Mouse (Mus musculus): ENCODE results near the gene Hist1h3a. TPM values are rescaled to one million over a fixed set of nuclear protein-coding genes. Genes with fewer than 3 reads are reported as not detected.
"Not testable (repeated sequence)": the region's sequence is repeated elsewhere in the genome, so short reads cannot be mapped to it uniquely, and the experiment has no call there.

The Hist1h3a gene
- total RNA-seq (2014; fragmentation: Nextera tagmentation) (261 and 263 TPM in 2 replicates), total RNA-seq (2017) (139 and 203 TPM in 2 replicates), polyA plus RNA-seq (2012) (5.3 and 8.2 TPM in 2 replicates)

- DNase-seq (ENCODE audit: low spot score) (peak; percentile 57), ATAC-seq (ENCODE audit: extremely low read depth, insufficient number of reproducible peaks, low FRiP score, poor library complexity, severe bottlenecking) (peak; percentile 36; the same call in 1 of the 2 replicates)
- H3K9me3 ChIP-seq (replicated peaks); H3K36me3 ChIP-seq (replicated peaks); H3K27me3 ChIP-seq (ENCODE audit: insufficient read depth, low read length): not testable (repeated sequence)
- TF ChIP-seq POLR2AphosphoS5 (IDR thresholded peaks at IDR 0.05; ENCODE audit: insufficient replicate concordance, low read depth, low read length) (peak; percentile 95), TAL1 (conservative IDR thresholded peaks at IDR 0.05; ENCODE audit: low read depth, low read length) (0 out of 2 replicates have a peak, but pooled peaks have one; percentile 13)
- Histone ChIP-seq H3K4me3 (ENCODE audit: low read depth, low read length) (peak within 1 kb of the TSS; percentile 68), H3K4me1 (ENCODE audit: insufficient read depth, low read depth, low read length) (peaks cover 54% of the 10 kb centered on the region)
These were observed at the start of gene Hist1h3a for GRCm38 (mm10) chr13:23761871-23762821. Gene Hist1h3a, minus strand, starts transcription at chr13:23762386.

GRCm38 (mm10) chr13:23806422-23807052 is 44.4 kb upstream of the Hist1h3a start, which contains the start of gene Slc17a2:
Gene Slc17a2, plus strand, starts transcription at chr13:23806993.
- DNase-seq (ENCODE audit: low spot score) (no peak), ATAC-seq (ENCODE audit: extremely low read depth, insufficient number of reproducible peaks, low FRiP score, poor library complexity, severe bottlenecking) (no peak)
- Histone ChIP-seq H3K4me1 (ENCODE audit: insufficient read depth, low read depth, low read length) (no peaks in the 10 kb centered on the region), H3K9me3 (replicated peaks) (no peaks in the 10 kb centered on the region), H3K27me3 (ENCODE audit: insufficient read depth, low read length) (peaks cover 11% of the 10 kb centered on the region), H3K36me3 (replicated peaks) (no peaks in the 10 kb centered on the region), H3K4me3 (ENCODE audit: low read depth, low read length) (no peak within 1 kb of the TSS)
- no peak for TF ChIP-seq CTCF (IDR thresholded peaks at IDR 0.05; ENCODE audit: low read depth, low read length)
- no peak for TF ChIP-seq GATA1 (IDR thresholded peaks at IDR 0.05; ENCODE audit: borderline replicate concordance, low read length)
- no peak for TF ChIP-seq POLR2AphosphoS5 (IDR thresholded peaks at IDR 0.05; ENCODE audit: insufficient replicate concordance, low read depth, low read length)
- no peak for TF ChIP-seq GATA2 (IDR thresholded peaks at IDR 0.05; ENCODE audit: borderline replicate concordance, low read depth, low read length)
- TF ChIP-seq TAL1 (conservative IDR thresholded peaks at IDR 0.05; ENCODE audit: low read depth, low read length) = no peak

- no peaks in the 10 kb centered on the region for H3K36me3 ChIP-seq (replicated peaks)
- DNase-seq (ENCODE audit: low spot score) (no peak), ATAC-seq (ENCODE audit: extremely low read depth, insufficient number of reproducible peaks, low FRiP score, poor library complexity, severe bottlenecking) (no peak)
- H3K4me1 ChIP-seq (ENCODE audit: insufficient read depth, low read depth, low read length) = no peaks in the 10 kb centered on the region
- H3K27me3 ChIP-seq (ENCODE audit: insufficient read depth, low read length) = peaks cover 11% of the 10 kb centered on the region
- TF ChIP-seq POLR2AphosphoS5 (IDR thresholded peaks at IDR 0.05; ENCODE audit: insufficient replicate concordance, low read depth, low read length) = no peak
- TF ChIP-seq CTCF (IDR thresholded peaks at IDR 0.05; ENCODE audit: low read depth, low read length) = no peak
- TF ChIP-seq GATA1 (IDR thresholded peaks at IDR 0.05; ENCODE audit: borderline replicate concordance, low read length) = no peak
- TF ChIP-seq TAL1 (conservative IDR thresholded peaks at IDR 0.05; ENCODE audit: low read depth, low read length) = no peak
- TF ChIP-seq GATA2 (IDR thresholded peaks at IDR 0.05; ENCODE audit: borderline replicate concordance, low read depth, low read length) = no peak
- no peak overlapping the region for H3K4me3 ChIP-seq (ENCODE audit: low read depth, low read length)
- H3K9me3 ChIP-seq (replicated peaks) = no peaks in the 10 kb centered on the region
These were observed 42.3 kb upstream of the Hist1h3a start for GRCm38 (mm10) chr13:23804532-23804931.

- no peak for TF ChIP-seq GATA1 (IDR thresholded peaks at IDR 0.05; ENCODE audit: borderline replicate concordance, low read length)
- no peak for TF ChIP-seq GATA2 (IDR thresholded peaks at IDR 0.05; ENCODE audit: borderline replicate concordance, low read depth, low read length)
- no peak for TF ChIP-seq POLR2AphosphoS5 (IDR thresholded peaks at IDR 0.05; ENCODE audit: insufficient replicate concordance, low read depth, low read length)
- TF ChIP-seq TAL1 (conservative IDR thresholded peaks at IDR 0.05; ENCODE audit: low read depth, low read length) = no peak
- no peak for TF ChIP-seq CTCF (IDR thresholded peaks at IDR 0.05; ENCODE audit: low read depth, low read length)
- H3K27me3 ChIP-seq (ENCODE audit: insufficient read depth, low read length) = peaks cover 3% of the 10 kb centered on the region; the same call in 1 of the 2 replicates
- DNase-seq (ENCODE audit: low spot score) (no peak), ATAC-seq (ENCODE audit: extremely low read depth, insufficient number of reproducible peaks, low FRiP score, poor library complexity, severe bottlenecking) (no peak)
- H3K36me3 ChIP-seq (replicated peaks) = no peaks in the 10 kb centered on the region
- no peaks in the 10 kb centered on the region for H3K4me1 ChIP-seq (ENCODE audit: insufficient read depth, low read depth, low read length)
- no peak overlapping the region for H3K4me3 ChIP-seq (ENCODE audit: low read depth, low read length)
- no peaks in the 10 kb centered on the region for H3K9me3 ChIP-seq (replicated peaks)
These were observed 37.2 kb upstream of the Hist1h3a start for GRCm38 (mm10) chr13:23799405-23799804.

- TF ChIP-seq GATA2 (IDR thresholded peaks at IDR 0.05; ENCODE audit: borderline replicate concordance, low read depth, low read length) = no peak
- peak; percentile 50 for TF ChIP-seq CTCF (IDR thresholded peaks at IDR 0.05; ENCODE audit: low read depth, low read length)
- ATAC-seq (ENCODE audit: extremely low read depth, insufficient number of reproducible peaks, low FRiP score, poor library complexity, severe bottlenecking) = no peak
- no peaks in the 10 kb centered on the region for H3K9me3 ChIP-seq (replicated peaks)
- no peaks in the 10 kb centered on the region for H3K36me3 ChIP-seq (replicated peaks)
- H3K27me3 ChIP-seq (ENCODE audit: insufficient read depth, low read length) = peaks cover 9% of the 10 kb centered on the region; the same call in 1 of the 2 replicates
- H3K4me1 ChIP-seq (ENCODE audit: insufficient read depth, low read depth, low read length) = no peaks in the 10 kb centered on the region
- DNase-seq (ENCODE audit: low spot score) = no peak
- no peak overlapping the region for H3K4me3 ChIP-seq (ENCODE audit: low read depth, low read length)
These were observed 30.3 kb upstream of the Hist1h3a start for GRCm38 (mm10) chr13:23792520-23792919.

- DNase-seq (ENCODE audit: low spot score) (no peak), ATAC-seq (ENCODE audit: extremely low read depth, insufficient number of reproducible peaks, low FRiP score, poor library complexity, severe bottlenecking) (no peak)
- no peak for TF ChIP-seq CTCF (IDR thresholded peaks at IDR 0.05; ENCODE audit: low read depth, low read length)
- no peak for TF ChIP-seq TAL1 (conservative IDR thresholded peaks at IDR 0.05; ENCODE audit: low read depth, low read length)
- TF ChIP-seq POLR2AphosphoS5 (IDR thresholded peaks at IDR 0.05; ENCODE audit: insufficient replicate concordance, low read depth, low read length) = no peak
- TF ChIP-seq GATA1 (IDR thresholded peaks at IDR 0.05; ENCODE audit: borderline replicate concordance, low read length) = no peak
- no peak for TF ChIP-seq GATA2 (IDR thresholded peaks at IDR 0.05; ENCODE audit: borderline replicate concordance, low read depth, low read length)
- Histone ChIP-seq H3K36me3 (replicated peaks) (no peaks in the 10 kb centered on the region), H3K4me3 (ENCODE audit: low read depth, low read length) (no peak overlapping the region), H3K4me1 (ENCODE audit: insufficient read depth, low read depth, low read length) (peaks cover 6% of the 10 kb centered on the region), H3K9me3 (replicated peaks) (no peaks in the 10 kb centered on the region), H3K27me3 (ENCODE audit: insufficient read depth, low read length) (peaks cover 4% of the 10 kb centered on the region; the same call in 1 of the 2 replicates)
These were observed 16.8 kb upstream of the Hist1h3a start for GRCm38 (mm10) chr13:23779025-23779424.

Data from G1E (cell line).